Mouse (Mus musculus) kidney, adult 2 months (tissue): ENCODE measurements at regions not wholly inside any gene's neighbourhood (a gene's known extent, or its start where the extent isn't known, plus 50 kb on each side); places are given as distances from the start of the nearest gene placed in this dataset.

Experiments
- CTCF ChIP-seq: fragments of 200-500 bp; conservative IDR thresholded peaks from 2 replicates; pipeline ENCODE4 v1.5.1; 2011; ENCODE audit warnings: low read depth, mild to moderate bottlenecking, control low read depth, low read length, moderate library complexity, mixed read lengths; ENCODE audit not compliant: insufficient read depth, insufficient read length
- POLR2A ChIP-seq: fragments of 200-500 bp; IDR thresholded peaks from one replicate; pipeline ENCODE4 v1.6.1; 2011; ENCODE audit warnings: low read depth, low read length, control low read depth

GRCm38 (mm10) chr5:45286454-45286853, 163.6 kb downstream of the Qdpr start:
- TF ChIP-seq CTCF (no peak), POLR2A (no peak)
